Mouse (Mus musculus) neural tube, embryonic 11.5 days (tissue): ENCODE results near the gene Tiam1. TPM values are rescaled to one million over a fixed set of nuclear protein-coding genes. Genes with fewer than 3 reads are reported as not detected.

Experiments
- ATAC-seq: fragments of 200-750 bp; cut with Nextera tagmentation; 2 replicates; pipeline ENCODE4 v1.8.0; 2017; ENCODE audit warnings: moderate number of reproducible peaks, mild to moderate bottlenecking, moderate TSS enrichment, moderate library complexity; ENCODE audit not compliant: insufficient read depth, low FRiP score, low TSS enrichment
- DNase-seq: peaks from one replicate; pipeline ENCODE4 v3.0.0-alpha.2; 2015; ENCODE audit warnings: low spot score
- H3K27ac ChIP-seq: fragments of 300-500 bp; sonication (generic); 2 replicates; pipeline ENCODE4 v1.5.1; 2014; ENCODE audit warnings: low read depth, mild to moderate bottlenecking, low read length
- H3K27me3 ChIP-seq: fragments of 300-500 bp; sonication (generic); 2 replicates; pipeline ENCODE4 v1.6.1; 2014; ENCODE audit warnings: mild to moderate bottlenecking, low read length, mixed read lengths; ENCODE audit not compliant: control insufficient read depth, insufficient read depth
- H3K36me3 ChIP-seq: fragments of 300-500 bp; sonication (generic); 2 replicates; pipeline ENCODE4 v1.6.1; 2014; ENCODE audit warnings: mild to moderate bottlenecking, low read length, moderate library complexity, mixed read lengths; ENCODE audit not compliant: control insufficient read depth, insufficient read depth
- H3K4me1 ChIP-seq: fragments of 300-500 bp; sonication (generic); 2 replicates; pipeline ENCODE4 v1.6.1; 2014; ENCODE audit warnings: low read length, mixed read lengths; ENCODE audit not compliant: control insufficient read depth, insufficient read depth
- H3K4me2 ChIP-seq: fragments of 300-500 bp; sonication (generic); 2 replicates; pipeline ENCODE4 v1.6.1; 2014; ENCODE audit warnings: low read depth, mild to moderate bottlenecking, moderate library complexity
- H3K4me3 ChIP-seq: fragments of 300-500 bp; sonication (generic); 2 replicates; pipeline ENCODE4 v1.5.1; 2014; ENCODE audit warnings: low read depth, low read length
- H3K9ac ChIP-seq: fragments of 300-500 bp; sonication (generic); 2 replicates; pipeline ENCODE4 v1.6.1; 2014; ENCODE audit warnings: mild to moderate bottlenecking, low read length
- H3K9me3 ChIP-seq: fragments of 300-500 bp; sonication (generic); 2 replicates; pipeline ENCODE4 v1.6.1; 2016; ENCODE audit warnings: low read length; ENCODE audit not compliant: control insufficient read depth
- WGBS: fragments of 180-500 bp; shearing (Covaris S2); extraction: QIAGEN DNeasy Blood & Tissue Kit; methylation state at CpG from one replicate; pipeline ENCODE4 v1.1.7; 2014; 5-methylcytosine and 5-hydroxymethylcytosine counted together
- polyA plus RNA-seq: library from polyadenylated mRNA; unstranded; fragments of >200 nt; fragmentation: Nextera tagmentation; extraction: Ambion mirVana; gene quantifications from 2 replicates; pipeline ENCODE4 v1.2.1, GENCODE M21; 2014

The Tiam1 gene
- polyA plus RNA-seq, 1 experiment from 2014 or later: 27.7 TPM

- no peaks in the 10 kb centered on the region for H3K27me3 ChIP-seq
- peak overlapping the region; percentile 55 for H3K9ac ChIP-seq
- H3K4me3 ChIP-seq: peak overlapping the region; percentile 35
- no peaks in the 10 kb centered on the region for H3K36me3 ChIP-seq
- no peak overlapping the region for H3K27ac ChIP-seq
- peaks cover 4% of the 10 kb centered on the region; the same call in 1 of the 2 replicates for H3K4me1 ChIP-seq
- DNase-seq: peak; percentile 42
- peak; percentile 59 for ATAC-seq
- WGBS: 0% methylated on average over 31 of the region's 33 CpGs
- no peaks in the 10 kb centered on the region; the same call in 1 of the 2 replicates for H3K9me3 ChIP-seq
- peak overlapping the region; percentile 77 for H3K4me2 ChIP-seq
Measured at GRCm38 (mm10) chr16:89960186-89960878, 183.2 kb downstream of the Tiam1 start.

- WGBS: 31% methylated on average over 12 of the region's 12 CpGs
- H3K4me3 ChIP-seq: no peak overlapping the region
Measured at GRCm38 (mm10) chr16:89958982-89959381, 184.6 kb downstream of the Tiam1 start.

GRCm38 (mm10) chr16:89958030-89958429 is 185.5 kb downstream of the Tiam1 start:
- Histone ChIP-seq H3K36me3 (no peaks in the 10 kb centered on the region), H3K9me3 (no peaks in the 10 kb centered on the region), H3K9ac (no peak overlapping the region), H3K27me3 (no peaks in the 10 kb centered on the region), H3K4me2 (no peak overlapping the region), H3K4me3 (no peak overlapping the region), H3K27ac (no peak overlapping the region), H3K4me1 (peaks cover 4% of the 10 kb centered on the region; the same call in 1 of the 2 replicates)
- no peak for DNase-seq
- 77% methylated on average over 10 of the region's 10 CpGs for WGBS
- no peak for ATAC-seq

More at GRCm38 (mm10) chr16:89958982-89959381, 184.6 kb downstream of the Tiam1 start:
- no peak overlapping the region for H3K27ac ChIP-seq
- ATAC-seq (no peak), DNase-seq (peak; percentile 27)
- H3K27me3 ChIP-seq: no peaks in the 10 kb centered on the region
- H3K4me2 ChIP-seq: no peak overlapping the region
- H3K4me1 ChIP-seq: peaks cover 4% of the 10 kb centered on the region; the same call in 1 of the 2 replicates
- H3K36me3 ChIP-seq: no peaks in the 10 kb centered on the region
- H3K9me3 ChIP-seq: no peaks in the 10 kb centered on the region
- H3K9ac ChIP-seq: no peak overlapping the region

- Histone ChIP-seq H3K9me3 (no peaks in the 10 kb centered on the region), H3K27ac (no peak overlapping the region), H3K27me3 (no peaks in the 10 kb centered on the region), H3K4me2 (no peak overlapping the region), H3K4me3 (no peak overlapping the region), H3K4me1 (no peaks in the 10 kb centered on the region), H3K9ac (no peak overlapping the region), H3K36me3 (no peaks in the 10 kb centered on the region)
- ATAC-seq (no peak), DNase-seq (no peak)
- WGBS: 49% methylated on average over 8 of the region's 8 CpGs
Measured at GRCm38 (mm10) chr16:89954525-89954924, 189.0 kb downstream of the Tiam1 start.

GRCm38 (mm10) chr16:89954114-89954513 is 189.5 kb downstream of the Tiam1 start:
- Histone ChIP-seq H3K4me2 (no peak overlapping the region), H3K4me1 (no peaks in the 10 kb centered on the region), H3K9me3 (no peaks in the 10 kb centered on the region), H3K27me3 (no peaks in the 10 kb centered on the region), H3K9ac (no peak overlapping the region), H3K4me3 (no peak overlapping the region), H3K36me3 (no peaks in the 10 kb centered on the region), H3K27ac (no peak overlapping the region)
- ATAC-seq (no peak), DNase-seq (no peak)
- WGBS: 72% methylated on average over 1 of the region's 1 CpGs

GRCm38 (mm10) chr16:89952821-89953220 is 190.7 kb downstream of the Tiam1 start:
- 91% methylated on average over 5 of the region's 5 CpGs for WGBS
- no peaks in the 10 kb centered on the region for H3K4me1 ChIP-seq

GRCm38 (mm10) chr16:89950754-89951153 is 192.8 kb downstream of the Tiam1 start:
- no peak overlapping the region for H3K9ac ChIP-seq
- H3K4me1 ChIP-seq: no peaks in the 10 kb centered on the region
- no peaks in the 10 kb centered on the region for H3K9me3 ChIP-seq
- ATAC-seq: no peak
- H3K27me3 ChIP-seq: no peaks in the 10 kb centered on the region
- no peak overlapping the region for H3K4me2 ChIP-seq
- H3K27ac ChIP-seq: no peak overlapping the region
- WGBS: 74% methylated on average over 8 of the region's 8 CpGs
- no peak for DNase-seq
- no peak overlapping the region for H3K4me3 ChIP-seq
- no peaks in the 10 kb centered on the region for H3K36me3 ChIP-seq

More at GRCm38 (mm10) chr16:89952821-89953220, 190.7 kb downstream of the Tiam1 start:
- Histone ChIP-seq H3K4me3 (no peak overlapping the region), H3K4me2 (no peak overlapping the region), H3K36me3 (no peaks in the 10 kb centered on the region), H3K9ac (no peak overlapping the region), H3K9me3 (no peaks in the 10 kb centered on the region), H3K27me3 (no peaks in the 10 kb centered on the region), H3K27ac (no peak overlapping the region)
- no peak for DNase-seq
- no peak for ATAC-seq

GRCm38 (mm10) chr16:89950251-89950650 is 193.3 kb downstream of the Tiam1 start:
- ATAC-seq: no peak
- no peak overlapping the region for H3K27ac ChIP-seq
- no peak overlapping the region for H3K9ac ChIP-seq
- 83% methylated on average over 6 of the region's 6 CpGs for WGBS
- no peak overlapping the region for H3K4me2 ChIP-seq
- H3K4me1 ChIP-seq: no peaks in the 10 kb centered on the region
- no peaks in the 10 kb centered on the region for H3K27me3 ChIP-seq
- H3K9me3 ChIP-seq: no peaks in the 10 kb centered on the region
- H3K36me3 ChIP-seq: no peaks in the 10 kb centered on the region
- no peak overlapping the region for H3K4me3 ChIP-seq
- no peak for DNase-seq

GRCm38 (mm10) chr16:89948040-89948439 is 195.5 kb downstream of the Tiam1 start:
- no peak for DNase-seq

More at GRCm38 (mm10) chr16:89948040-89948439, 195.5 kb downstream of the Tiam1 start:
- H3K4me2 ChIP-seq: no peak overlapping the region
- H3K27ac ChIP-seq: no peak overlapping the region
- no peaks in the 10 kb centered on the region for H3K36me3 ChIP-seq
- WGBS: 94% methylated on average over 1 of the region's 1 CpGs
- no peak for ATAC-seq
- no peak overlapping the region for H3K9ac ChIP-seq
- no peaks in the 10 kb centered on the region for H3K27me3 ChIP-seq
- H3K9me3 ChIP-seq: no peaks in the 10 kb centered on the region
- H3K4me1 ChIP-seq: peaks cover 17% of the 10 kb centered on the region
- no peak overlapping the region for H3K4me3 ChIP-seq
